Mouse (Mus musculus) monocyte, adult 2 months (primary cell): ENCODE data around the gene Rnf126.

Source experiments
- DNase-seq, 2 experiments: peaks; one replicate each; pipeline ENCODE4 v3.0.0; 2022; ENCODE audit warnings: low spot score in 2 of 2, low read depth in 1 of 2

Rnf126 gene

GRCm38 (mm10) chr10:79735361-79735760 lies 31.4 kb downstream of the Rnf126 start:
- no peak for DNase-seq

- DNase-seq, result no peak
Observed at GRCm38 (mm10) chr10:79733847-79734246, 32.9 kb downstream of the Rnf126 start.

GRCm38 (mm10) chr10:79732500-79732899 lies 34.3 kb downstream of the Rnf126 start:
- no peak for DNase-seq

DNA sequence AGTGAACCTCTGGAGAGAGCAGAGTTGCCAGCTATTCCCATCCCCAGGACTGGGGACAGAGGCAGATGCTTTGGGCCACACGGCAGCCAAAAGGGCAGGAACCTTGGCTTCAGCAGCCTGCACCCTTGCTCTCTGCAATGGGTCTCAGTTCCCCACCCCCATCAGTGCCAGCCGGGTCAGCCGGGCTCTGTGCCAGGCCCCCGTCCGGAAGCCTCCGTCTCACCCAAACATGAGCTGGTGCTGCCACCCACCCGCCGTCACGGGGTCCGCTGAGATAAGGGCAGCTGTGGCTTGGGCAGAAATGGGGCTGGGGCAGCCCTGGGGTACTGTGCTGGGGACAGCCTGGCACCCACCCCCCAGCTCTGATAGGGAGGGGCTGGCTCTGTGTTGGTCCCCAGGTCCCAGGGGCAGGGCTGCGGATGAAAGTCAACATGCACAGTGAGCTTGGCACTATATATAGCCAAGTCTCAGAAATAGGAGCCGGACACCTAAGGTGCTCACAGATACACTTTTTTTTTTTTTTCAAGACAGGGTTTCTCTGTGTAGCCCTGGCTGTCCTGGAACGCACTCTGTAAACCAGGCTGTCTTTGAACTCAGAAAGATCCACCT lies 37.3 kb downstream of the Rnf126 start:
- DNase-seq, result no peak

DNA sequence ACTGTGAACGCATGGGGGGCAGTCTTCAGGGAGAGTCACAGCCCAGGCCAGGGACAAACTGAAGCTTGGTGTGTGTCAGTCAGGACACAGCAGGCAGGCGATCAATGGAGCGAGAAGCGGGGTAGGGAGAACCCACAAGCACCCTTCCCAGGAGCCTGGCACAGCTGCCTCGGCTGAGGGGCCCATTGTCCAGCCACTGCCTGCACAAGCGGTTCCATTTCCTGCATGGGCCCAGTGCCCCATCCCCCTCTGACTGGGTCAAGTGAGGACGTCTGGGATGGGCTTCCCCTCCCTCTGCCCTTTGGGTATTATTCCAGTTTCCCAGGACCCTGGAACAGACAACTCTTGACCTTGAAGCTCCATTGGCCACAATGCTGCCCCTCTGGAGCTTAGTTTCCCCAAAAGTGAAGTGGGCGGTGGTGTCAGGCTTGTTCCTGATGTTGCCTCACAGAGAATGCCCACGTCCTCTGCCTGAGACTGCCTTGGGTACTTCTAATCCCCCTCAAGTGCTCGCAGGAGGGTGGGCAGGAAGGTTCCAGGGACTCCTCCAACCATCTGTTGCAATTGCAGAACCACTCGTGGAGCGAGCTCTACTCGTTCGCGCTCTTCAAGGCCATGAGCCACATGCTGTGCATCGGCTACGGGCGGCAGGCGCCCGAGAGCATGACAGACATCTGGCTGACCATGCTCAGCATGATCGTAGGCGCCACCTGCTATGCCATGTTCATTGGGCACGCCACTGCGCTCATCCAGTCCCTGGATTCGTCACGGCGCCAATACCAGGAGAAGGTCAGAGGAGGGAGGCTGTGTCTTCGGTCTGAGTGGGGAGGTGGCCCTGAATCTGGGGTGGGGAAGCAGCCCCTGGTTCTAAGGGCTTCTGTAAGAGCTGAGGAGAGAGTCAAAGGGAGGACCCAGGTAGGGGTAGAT lies 38.2 kb downstream of the Rnf126 start:
- DNase-seq, result no peak

GRCm38 (mm10) chr10:79726090-79726489 lies 40.7 kb downstream of the Rnf126 start:
- DNase-seq, result peak; percentile 26 to 54

DNA sequence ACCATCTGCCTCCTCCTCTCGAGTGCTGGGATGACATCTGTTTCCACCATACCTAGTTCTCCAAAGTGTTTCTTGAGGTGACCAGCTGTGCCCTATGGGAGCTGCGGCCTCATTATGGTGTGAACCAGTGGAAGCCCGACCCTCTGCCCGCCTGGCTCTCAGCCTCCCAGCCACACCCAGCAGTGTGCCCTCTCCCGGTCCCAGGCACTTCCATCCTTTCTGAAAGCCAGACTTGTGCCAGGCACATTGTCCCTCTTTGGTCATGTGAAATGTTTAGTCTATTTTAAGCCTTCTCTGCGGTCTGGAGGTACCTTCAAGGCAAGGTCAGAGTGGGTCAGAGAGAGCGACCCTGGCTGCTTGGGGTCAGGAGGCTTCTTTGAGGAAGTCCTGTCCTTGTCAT lies 43.1 kb downstream of the Rnf126 start:
- no peak for DNase-seq

DNA sequence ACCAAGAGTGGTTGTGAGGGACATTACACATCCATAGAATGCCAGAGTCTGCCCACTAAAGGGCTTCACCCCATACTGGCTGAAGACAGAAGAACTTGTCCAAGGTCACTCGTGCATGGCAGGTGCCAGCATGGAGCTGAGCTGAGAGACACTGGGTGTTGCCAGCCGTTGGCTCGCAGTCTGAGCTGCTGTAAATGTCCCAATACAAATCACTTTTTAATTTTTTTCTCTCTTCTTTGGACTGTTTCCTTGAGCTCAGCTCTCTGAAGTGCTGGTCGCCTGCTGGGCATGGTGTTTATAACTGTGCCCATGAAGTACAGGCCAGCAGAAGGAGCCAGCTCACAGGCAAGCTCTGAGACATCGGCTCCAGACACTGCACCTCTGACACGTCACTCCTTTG lies 43.7 kb downstream of the Rnf126 start:
- DNase-seq, result no peak

DNA sequence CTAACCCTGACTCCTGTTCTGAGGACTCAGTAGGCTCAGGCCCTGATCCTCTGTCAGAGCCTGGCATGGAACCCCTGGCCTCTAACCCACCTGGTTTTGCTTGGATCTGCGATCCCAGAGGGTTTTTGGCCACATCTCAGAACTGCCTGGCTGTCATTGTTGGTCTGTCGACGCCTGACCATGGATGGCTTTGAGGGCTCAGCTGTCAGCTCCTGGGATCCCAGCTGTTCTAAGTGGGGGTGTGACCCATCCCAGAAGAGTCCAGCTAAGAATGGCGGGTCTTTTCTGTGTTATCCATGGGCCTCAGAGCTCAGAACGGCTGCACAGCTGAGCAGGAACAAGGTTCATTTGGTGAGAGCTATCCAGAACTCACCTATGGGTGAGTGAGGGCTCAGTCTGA lies 45.7 kb downstream of the Rnf126 start:
- DNase-seq, result no peak

DNA sequence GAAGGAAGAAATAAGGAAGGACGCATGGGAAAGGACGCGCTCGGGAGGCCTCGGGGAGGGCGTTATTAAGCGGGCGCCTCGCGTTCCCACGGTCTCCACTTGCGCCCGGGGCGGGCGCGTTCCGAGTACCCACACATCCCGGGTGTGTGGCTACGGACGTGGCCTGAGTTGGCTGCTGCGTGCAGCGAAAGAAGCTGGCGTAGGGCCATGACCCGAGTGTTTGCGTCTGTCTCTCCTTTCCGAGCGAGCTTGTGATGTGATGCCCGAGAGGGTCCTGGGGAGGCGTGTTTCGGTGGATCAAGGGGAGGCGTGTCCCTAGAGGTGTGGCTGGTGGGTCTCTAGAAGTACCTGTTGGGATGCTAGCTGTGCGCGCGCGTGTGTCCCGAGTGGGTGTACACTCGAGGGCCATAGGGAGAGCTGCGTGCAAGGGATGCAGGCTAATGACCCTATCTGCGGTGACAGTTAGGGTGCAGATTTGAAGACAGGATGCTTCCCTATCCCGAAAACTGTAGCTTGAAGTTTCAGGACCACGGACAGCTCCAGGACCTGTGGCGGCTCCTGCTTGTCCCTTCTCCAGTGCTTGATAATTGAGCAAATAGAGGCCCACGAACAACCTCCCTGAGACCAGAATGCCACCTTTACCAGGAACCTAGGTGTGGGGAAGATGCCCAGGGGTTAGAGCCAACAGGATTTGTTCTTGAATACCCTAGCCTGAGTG lies 49.0 kb downstream of the Rnf126 start:
- DNase-seq, result no peak

- DNase-seq, result no peak
Observed at GRCm38 (mm10) chr10:79716988-79717355, 49.8 kb downstream of the Rnf126 start.

- DNase-seq, result no peak
Observed at GRCm38 (mm10) chr10:79716254-79716987, 50.3 kb downstream of the Rnf126 start, which contains the start of gene Hcn2. Gene Hcn2, plus strand, starts transcription at chr10:79716634.

DNA sequence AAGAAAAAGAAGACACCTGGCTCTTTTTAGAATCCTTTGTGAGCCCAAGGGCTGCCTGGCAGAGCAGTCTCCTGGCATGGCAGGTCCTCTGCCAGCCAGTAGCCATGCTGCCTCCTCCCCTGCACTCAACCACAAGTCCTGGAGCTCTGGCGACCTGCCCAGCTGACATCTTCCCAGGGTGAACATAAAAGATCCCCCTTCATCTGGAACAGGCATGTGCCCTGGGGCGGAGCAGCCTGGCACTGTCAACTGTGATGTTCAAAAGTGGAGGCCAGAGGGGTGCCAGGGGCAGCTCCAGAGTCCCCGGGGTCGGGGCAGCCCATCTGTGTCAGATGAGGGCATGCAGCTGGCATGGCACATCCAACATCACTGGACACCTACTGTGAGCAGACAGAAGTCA lies 51.8 kb downstream of the Rnf126 start:
- DNase-seq, result no peak

DNA sequence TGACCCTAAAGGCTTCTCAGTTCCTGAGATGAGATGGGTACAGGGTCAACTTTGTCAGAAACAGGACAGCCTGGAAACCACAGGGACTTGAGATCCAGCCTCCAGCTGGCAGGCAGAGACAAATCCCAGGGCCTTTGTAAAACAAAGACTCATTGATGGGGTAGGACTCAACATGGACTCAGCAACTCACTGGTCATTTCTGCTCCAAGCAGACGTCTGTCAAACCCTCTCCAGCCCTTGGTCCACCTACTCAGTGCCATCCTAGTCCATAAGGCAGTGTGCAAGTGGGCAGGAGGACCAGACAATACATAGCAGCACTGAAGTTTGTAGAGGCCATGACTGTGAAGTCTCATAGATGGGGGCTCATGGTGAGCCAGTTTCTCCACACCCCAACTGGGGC lies 53.6 kb downstream of the Rnf126 start:
- DNase-seq, result no peak

DNA sequence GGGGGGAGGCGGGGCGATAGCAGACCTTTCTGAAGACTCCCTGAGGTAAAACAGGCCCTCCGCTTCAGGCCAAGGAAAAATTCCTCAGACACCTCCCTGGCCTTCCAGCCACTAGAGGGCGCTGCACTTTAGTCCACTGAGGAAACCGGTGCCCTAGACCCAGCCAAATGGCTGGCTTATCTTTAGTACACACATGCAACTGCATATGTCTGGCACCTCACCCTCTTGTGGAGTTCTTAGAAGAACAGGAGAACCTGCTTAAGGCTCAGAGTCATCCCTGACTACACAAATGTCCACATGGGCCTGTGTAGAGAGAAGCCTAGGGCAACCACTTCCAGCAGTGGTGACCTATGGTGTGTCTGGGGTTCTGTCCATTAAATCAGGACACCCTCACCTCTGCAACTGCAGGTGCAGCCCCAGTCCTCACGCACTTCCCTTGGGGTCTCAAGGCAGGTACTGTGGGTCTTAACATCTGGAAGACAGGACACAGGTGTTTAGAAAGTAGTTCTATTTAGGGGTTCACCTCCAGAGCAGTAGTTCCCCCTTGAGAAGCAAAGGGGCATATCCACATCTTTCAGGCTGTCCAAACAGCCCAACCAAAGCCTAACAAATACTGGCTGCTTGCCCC lies 54.1 kb downstream of the Rnf126 start:
- peak in 1 of 2 experiments; percentile 51 for DNase-seq

GRCm38 (mm10) chr10:79712029-79712428 lies 54.7 kb downstream of the Rnf126 start:
- DNase-seq, result no peak

GRCm38 (mm10) chr10:79709307-79709706 lies 57.4 kb downstream of the Rnf126 start:
- DNase-seq, result no peak

GRCm38 (mm10) chr10:79708668-79709067 lies 58.1 kb downstream of the Rnf126 start:
- no peak for DNase-seq
